Mouse (Mus musculus) neural tube, embryonic 11.5 days (tissue): Measurements from ENCODE around the gene Ptpa. TPM values are rescaled to one million over a fixed set of nuclear protein-coding genes. Genes with fewer than 3 reads are reported as not detected.
"Not testable (repeated sequence)": the region's sequence is repeated elsewhere in the genome, so short reads cannot be mapped to it uniquely, and the experiment has no call there.

Source experiments
- ATAC-seq: fragments of 200-750 bp; cut with Nextera tagmentation; 2 replicates; pipeline ENCODE4 v1.8.0; 2017; ENCODE audit warnings: moderate number of reproducible peaks, mild to moderate bottlenecking, moderate TSS enrichment, moderate library complexity; ENCODE audit not compliant: insufficient read depth, low FRiP score, low TSS enrichment
- DNase-seq: peaks from one replicate; pipeline ENCODE4 v3.0.0-alpha.2; 2015; ENCODE audit warnings: low spot score
- H3K27ac ChIP-seq: fragments of 300-500 bp; sonication (generic); 2 replicates; pipeline ENCODE4 v1.5.1; 2014; ENCODE audit warnings: low read depth, mild to moderate bottlenecking, low read length
- H3K27me3 ChIP-seq: fragments of 300-500 bp; sonication (generic); 2 replicates; pipeline ENCODE4 v1.6.1; 2014; ENCODE audit warnings: mild to moderate bottlenecking, low read length, mixed read lengths; ENCODE audit not compliant: control insufficient read depth, insufficient read depth
- H3K36me3 ChIP-seq: fragments of 300-500 bp; sonication (generic); 2 replicates; pipeline ENCODE4 v1.6.1; 2014; ENCODE audit warnings: mild to moderate bottlenecking, low read length, moderate library complexity, mixed read lengths; ENCODE audit not compliant: control insufficient read depth, insufficient read depth
- H3K4me1 ChIP-seq: fragments of 300-500 bp; sonication (generic); 2 replicates; pipeline ENCODE4 v1.6.1; 2014; ENCODE audit warnings: low read length, mixed read lengths; ENCODE audit not compliant: control insufficient read depth, insufficient read depth
- H3K4me2 ChIP-seq: fragments of 300-500 bp; sonication (generic); 2 replicates; pipeline ENCODE4 v1.6.1; 2014; ENCODE audit warnings: low read depth, mild to moderate bottlenecking, moderate library complexity
- H3K4me3 ChIP-seq: fragments of 300-500 bp; sonication (generic); 2 replicates; pipeline ENCODE4 v1.5.1; 2014; ENCODE audit warnings: low read depth, low read length
- H3K9ac ChIP-seq: fragments of 300-500 bp; sonication (generic); 2 replicates; pipeline ENCODE4 v1.6.1; 2014; ENCODE audit warnings: mild to moderate bottlenecking, low read length
- H3K9me3 ChIP-seq: fragments of 300-500 bp; sonication (generic); 2 replicates; pipeline ENCODE4 v1.6.1; 2016; ENCODE audit warnings: low read length; ENCODE audit not compliant: control insufficient read depth
- WGBS: fragments of 180-500 bp; shearing (Covaris S2); extraction: QIAGEN DNeasy Blood & Tissue Kit; methylation state at CpG from one replicate; pipeline ENCODE4 v1.1.7; 2014; 5-methylcytosine and 5-hydroxymethylcytosine counted together
- polyA plus RNA-seq: library from polyadenylated mRNA; unstranded; fragments of >200 nt; fragmentation: Nextera tagmentation; extraction: Ambion mirVana; gene quantifications from 2 replicates; pipeline ENCODE4 v1.2.1, GENCODE M21; 2014

The Ptpa gene
- polyA plus RNA-seq, 1 experiment from 2014 or later: 63.2 TPM

DNA sequence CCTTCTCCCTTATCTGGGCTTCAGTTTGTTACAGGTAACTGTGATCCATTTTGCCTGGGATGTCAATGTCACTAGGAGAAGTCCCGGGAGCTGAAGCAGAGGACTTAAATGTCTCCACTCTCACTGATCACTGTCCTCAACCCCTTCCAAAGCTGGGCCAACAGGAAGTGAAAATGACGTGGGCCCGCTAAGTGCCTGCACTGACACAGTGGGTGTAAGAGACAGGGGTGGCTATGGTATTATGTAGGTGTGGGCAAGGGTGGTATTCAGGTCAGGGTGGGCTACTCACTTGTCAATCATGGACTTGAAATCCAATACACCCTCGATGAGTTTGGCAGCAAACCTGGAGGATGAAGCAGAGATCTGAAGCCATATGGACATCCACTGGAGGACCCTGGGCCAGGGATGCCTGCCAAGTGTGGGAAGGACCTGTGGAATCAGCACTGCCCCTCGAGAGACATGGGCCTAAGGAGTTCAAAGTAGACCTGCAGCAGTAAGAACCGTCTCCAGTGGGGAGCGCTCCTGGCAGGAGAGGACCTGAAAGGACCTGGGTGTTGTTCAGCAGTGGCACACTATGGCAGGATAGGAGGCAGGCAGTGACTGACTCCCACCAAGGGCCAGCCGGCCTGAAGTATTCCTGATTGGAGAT is 7.3 kb upstream of the Ptpa start:
- 86% methylated on average over 8 of the region's 8 CpGs for WGBS
- no peaks in the 10 kb centered on the region for H3K4me1 ChIP-seq
- peaks cover 5% of the 10 kb centered on the region for H3K36me3 ChIP-seq
- no peaks in the 10 kb centered on the region for H3K9me3 ChIP-seq
- no peak overlapping the region for H3K4me2 ChIP-seq
- no peaks in the 10 kb centered on the region for H3K27me3 ChIP-seq
- H3K27ac ChIP-seq: no peak overlapping the region
- H3K4me3 ChIP-seq: no peak overlapping the region
- ATAC-seq (no peak), DNase-seq (no peak)
- no peak overlapping the region for H3K9ac ChIP-seq

- Histone ChIP-seq H3K9ac (no peak overlapping the region), H3K27me3 (no peaks in the 10 kb centered on the region), H3K4me3 (no peak overlapping the region), H3K4me1 (no peaks in the 10 kb centered on the region; the same call in 1 of the 2 replicates), H3K27ac (no peak overlapping the region), H3K4me2 (no peak overlapping the region), H3K36me3 (peaks cover 3% of the 10 kb centered on the region), H3K9me3 (no peaks in the 10 kb centered on the region)
- DNase-seq (no peak), ATAC-seq (no peak)
- 95% methylated on average over 5 of the region's 5 CpGs for WGBS
Observed at GRCm38 (mm10) chr2:30409454-30410176, 6.2 kb upstream of the Ptpa start.

- no peak for ATAC-seq
- no peak for DNase-seq
- no peaks in the 10 kb centered on the region; the same call in 1 of the 2 replicates for H3K36me3 ChIP-seq
- no peak overlapping the region for H3K4me2 ChIP-seq
- no peaks in the 10 kb centered on the region for H3K27me3 ChIP-seq
- H3K9ac ChIP-seq: peak overlapping the region; percentile 2; the same call in 1 of the 2 replicates
- no peak overlapping the region for H3K4me3 ChIP-seq
- peaks cover 8% of the 10 kb centered on the region for H3K4me1 ChIP-seq
- H3K27ac ChIP-seq: no peak overlapping the region
- H3K9me3 ChIP-seq: no peaks in the 10 kb centered on the region
- 83% methylated on average over 15 of the region's 16 CpGs for WGBS
Observed at GRCm38 (mm10) chr2:30413038-30413973, 2.5 kb upstream of the Ptpa start.

GRCm38 (mm10) chr2:30414101-30414500 is 1.7 kb upstream of the Ptpa start:
- peak overlapping the region; percentile 2; the same call in 1 of the 2 replicates for H3K9ac ChIP-seq
- H3K27me3 ChIP-seq: no peaks in the 10 kb centered on the region
- DNase-seq (no peak), ATAC-seq (no peak)
- peaks cover 16% of the 10 kb centered on the region for H3K4me1 ChIP-seq
- H3K27ac ChIP-seq: no peak overlapping the region
- H3K4me2 ChIP-seq: 0 out of 2 replicates have a peak overlapping the region, but pooled peaks have one; percentile 93
- no peak overlapping the region for H3K4me3 ChIP-seq
- WGBS: 85% methylated on average over 4 of the region's 4 CpGs
- H3K9me3 ChIP-seq: no peaks in the 10 kb centered on the region
- H3K36me3 ChIP-seq: no peaks in the 10 kb centered on the region; the same call in 1 of the 2 replicates

GRCm38 (mm10) chr2:30414681-30415080 is 1.2 kb upstream of the Ptpa start:
- peak overlapping the region; percentile 80 for H3K4me3 ChIP-seq
- H3K4me2 ChIP-seq: peak overlapping the region; percentile 93
- peaks cover 17% of the 10 kb centered on the region for H3K4me1 ChIP-seq
- 52% methylated on average over 5 of the region's 5 CpGs for WGBS
- H3K9ac ChIP-seq: peak overlapping the region; percentile 94
- no peak overlapping the region for H3K27ac ChIP-seq
- H3K9me3 ChIP-seq: no peaks in the 10 kb centered on the region
- DNase-seq (no peak), ATAC-seq (no peak)
- H3K36me3 ChIP-seq: no peaks in the 10 kb centered on the region; the same call in 1 of the 2 replicates
- H3K27me3 ChIP-seq: no peaks in the 10 kb centered on the region

- no peaks in the 10 kb centered on the region for H3K27me3 ChIP-seq
- no peaks in the 10 kb centered on the region for H3K36me3 ChIP-seq
- DNase-seq: peak; percentile 88
- 2% methylated on average over 57 of the region's 58 CpGs for WGBS
- peaks cover 17% of the 10 kb centered on the region for H3K4me1 ChIP-seq
- peak within 1 kb of the TSS; percentile 94 for H3K9ac ChIP-seq
- peak within 1 kb of the TSS; percentile 97 for H3K27ac ChIP-seq
- peak; percentile 88 for ATAC-seq
- peak within 1 kb of the TSS; percentile 80 for H3K4me3 ChIP-seq
- no peaks in the 10 kb centered on the region for H3K9me3 ChIP-seq
- peak within 1 kb of the TSS; percentile 93 for H3K4me2 ChIP-seq
Observed at GRCm38 (mm10) chr2:30415157-30415935, 493 bp upstream of the Ptpa start, which contains the start of gene Crat. Gene Crat, minus strand, starts transcription at chr2:30415813.

GRCm38 (mm10) chr2:30416649-30416965 is 768 bp downstream of the Ptpa start:
- no peak for DNase-seq
- H3K4me1 ChIP-seq: peaks cover 17% of the 10 kb centered on the region
- WGBS: 2% methylated on average over 5 of the region's 7 CpGs

GRCm38 (mm10) chr2:30417154-30417553 is 1.3 kb downstream of the Ptpa start:
- not testable (repeated sequence) for H3K27ac ChIP-seq, DNase-seq, H3K36me3 ChIP-seq, H3K9ac ChIP-seq, ATAC-seq, H3K27me3 ChIP-seq, H3K4me2 ChIP-seq, H3K9me3 ChIP-seq, H3K4me3 ChIP-seq
- peaks cover 17% of the 10 kb centered on the region for H3K4me1 ChIP-seq
- WGBS: 82% methylated on average over 6 of the region's 6 CpGs

More at GRCm38 (mm10) chr2:30416649-30416965, 768 bp downstream of the Ptpa start:
- no peaks in the 10 kb centered on the region for H3K36me3 ChIP-seq
- H3K27ac ChIP-seq: peak overlapping the region; percentile 97
- H3K27me3 ChIP-seq: no peaks in the 10 kb centered on the region
- ATAC-seq: no peak
- H3K9ac ChIP-seq: peak overlapping the region; percentile 94
- no peaks in the 10 kb centered on the region for H3K9me3 ChIP-seq
- peak overlapping the region; percentile 93 for H3K4me2 ChIP-seq
- H3K4me3 ChIP-seq: peak overlapping the region; percentile 80
